Mouse (Mus musculus) hindbrain, postnatal 0 days (tissue): Measurements from ENCODE around the gene Stk26. TPM values are rescaled to one million over a fixed set of nuclear protein-coding genes. Genes with fewer than 3 reads are reported as not detected.

Experiments
- ATAC-seq: fragments of 200-750 bp; cut with Nextera tagmentation; 2 replicates; pipeline ENCODE4 v1.8.0; 2017; ENCODE audit warnings: mild to moderate bottlenecking, moderate TSS enrichment, moderate library complexity
- DNase-seq: peaks from one replicate; pipeline ENCODE4 v3.0.0-alpha.2; 2015; ENCODE audit warnings: low spot score
- H3K27ac ChIP-seq: fragments of 300-500 bp; sonication (generic); 2 replicates; pipeline ENCODE4 v1.5.1; 2014; ENCODE audit warnings: mild to moderate bottlenecking
- H3K27me3 ChIP-seq: fragments of 300-500 bp; sonication (generic); 2 replicates; pipeline ENCODE4 v1.6.1; 2014; ENCODE audit warnings: low read length, mixed read lengths; ENCODE audit not compliant: insufficient read depth
- H3K36me3 ChIP-seq: fragments of 300-500 bp; sonication (generic); 2 replicates; pipeline ENCODE4 v1.6.1; 2014; ENCODE audit warnings: low read length, mixed read lengths; ENCODE audit not compliant: insufficient read depth
- H3K4me1 ChIP-seq: fragments of 300-500 bp; sonication (generic); 2 replicates; pipeline ENCODE4 v1.6.1; 2014; ENCODE audit warnings: antibody characterized with exemption, low read length, mixed read lengths; ENCODE audit not compliant: insufficient read depth
- H3K4me2 ChIP-seq: fragments of 300-500 bp; sonication (generic); 2 replicates; pipeline ENCODE4 v1.6.1; 2014; ENCODE audit warnings: low read depth, mild to moderate bottlenecking, low read length, moderate library complexity, mixed read lengths
- H3K4me3 ChIP-seq: fragments of 300-500 bp; sonication (generic); 2 replicates; pipeline ENCODE4 v1.5.1; 2014; ENCODE audit warnings: low read length
- H3K9ac ChIP-seq: fragments of 300-500 bp; sonication (generic); replicated peaks from 2 replicates; pipeline ENCODE4 v1.6.1; 2014; ENCODE audit warnings: mild to moderate bottlenecking, low read length, moderate library complexity, mixed read lengths
- H3K9me3 ChIP-seq: fragments of 300-500 bp; sonication (generic); 2 replicates; pipeline ENCODE4 v1.6.1; 2016; ENCODE audit warnings: low read length, mixed read lengths
- CTCF ChIP-seq: IDR thresholded peaks from 2 replicates; pipeline ENCODE4 v1.5.1; 2016; ENCODE audit warnings: antibody characterized with exemption, control low read depth, low read depth
- WGBS: fragments of 180-500 bp; shearing (Covaris S2); extraction: QIAGEN DNeasy Blood & Tissue Kit; methylation state at CpG from one replicate; pipeline ENCODE4 v1.1.7; 2014; 5-methylcytosine and 5-hydroxymethylcytosine counted together
- polyA plus RNA-seq: library from polyadenylated mRNA; unstranded; fragments of >200 nt; fragmentation: Nextera tagmentation; extraction: Ambion mirVana; gene quantifications from 2 replicates; pipeline ENCODE4 v1.2.1, GENCODE M21; 2015
- total RNA-seq: library from RNA; depleted of rRNA; stranded (reverse); fragments of >200 nt; gene quantifications from 2 replicates; pipeline ENCODE4 v1.2.3, GENCODE M21; 2014

Stk26 gene
- total and polyA plus RNA-seq, 2 experiments from 2014 or later: 0.99 to 1.3 TPM

DNA sequence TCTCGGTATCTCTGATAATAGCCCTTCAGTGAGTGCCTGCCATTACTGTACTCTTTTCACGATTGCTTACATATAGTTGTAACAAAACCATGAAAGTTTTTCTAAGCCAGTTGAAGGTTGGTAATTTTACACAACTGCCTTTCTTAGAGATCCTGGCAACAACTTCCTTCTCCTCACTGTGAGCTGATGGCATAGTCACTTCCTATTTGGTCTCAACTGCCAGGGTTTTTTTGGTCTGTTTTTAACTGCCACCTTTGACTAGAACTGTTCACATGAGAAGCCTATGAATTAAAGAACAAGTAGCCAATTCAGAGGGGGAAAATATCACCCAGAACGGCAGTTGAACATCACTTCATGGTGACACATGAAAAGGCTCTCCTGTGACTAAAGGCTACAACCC, 5.3 kb upstream of the Stk26 start:
- DNase-seq (no peak), ATAC-seq (no peak)
- Histone ChIP-seq H3K4me2 (no peak overlapping the region), H3K4me1 (no peaks in the 10 kb centered on the region), H3K27ac (no peak overlapping the region), H3K9ac (no peak overlapping the region), H3K36me3 (no peaks in the 10 kb centered on the region), H3K9me3 (no peaks in the 10 kb centered on the region), H3K27me3 (no peaks in the 10 kb centered on the region; the same call in 1 of the 2 replicates), H3K4me3 (no peak overlapping the region)
- WGBS: 75% methylated on average over 3 of the region's 3 CpGs
- TF ChIP-seq CTCF: no peak

DNA sequence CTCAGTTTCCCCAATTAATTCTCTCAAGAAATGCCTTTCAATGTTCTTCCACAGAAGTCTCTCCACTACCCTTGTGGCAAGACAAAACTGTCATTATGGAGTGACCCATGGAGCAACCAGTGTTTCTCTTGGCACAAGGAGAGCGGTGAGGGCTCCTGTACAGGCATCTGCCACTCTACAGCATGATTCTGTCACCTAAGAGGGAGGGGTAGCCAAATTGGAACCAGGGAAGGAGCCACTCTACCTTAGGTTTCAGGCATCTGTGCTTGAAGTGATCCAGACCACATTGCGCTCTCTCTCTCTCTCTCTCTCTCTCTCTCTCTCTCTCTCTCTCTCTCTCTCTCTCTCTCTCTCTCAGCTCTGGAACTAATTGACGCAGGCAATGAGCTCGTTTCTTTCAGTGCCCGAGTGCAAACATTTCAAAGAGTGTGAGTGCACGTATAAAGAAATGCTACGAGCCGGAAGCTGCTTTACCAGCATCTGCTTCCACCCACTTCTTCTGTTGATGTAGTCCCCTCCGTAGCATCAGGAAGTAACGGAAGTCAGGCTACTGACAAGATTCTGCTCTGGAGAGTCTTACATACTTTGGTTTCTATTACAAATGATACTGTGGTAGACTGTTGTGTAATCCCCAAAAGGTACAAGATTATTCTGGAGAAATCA, 4.7 kb upstream of the Stk26 start:
- no peak overlapping the region for H3K9ac ChIP-seq
- no peak for ATAC-seq
- no peaks in the 10 kb centered on the region; the same call in 1 of the 2 replicates for H3K27me3 ChIP-seq
- TF ChIP-seq CTCF: no peak
- DNase-seq: no peak
- 76% methylated on average over 10 of the region's 10 CpGs for WGBS
- H3K4me2 ChIP-seq: no peak overlapping the region
- H3K36me3 ChIP-seq: no peaks in the 10 kb centered on the region
- no peaks in the 10 kb centered on the region for H3K9me3 ChIP-seq
- H3K4me3 ChIP-seq: no peak overlapping the region
- H3K4me1 ChIP-seq: no peaks in the 10 kb centered on the region
- H3K27ac ChIP-seq: no peak overlapping the region

- Histone ChIP-seq H3K4me2 (peak overlapping the region; percentile 70), H3K27ac (no peak overlapping the region), H3K4me1 (no peaks in the 10 kb centered on the region), H3K36me3 (no peaks in the 10 kb centered on the region), H3K4me3 (peak overlapping the region; percentile 41), H3K27me3 (no peaks in the 10 kb centered on the region; the same call in 1 of the 2 replicates), H3K9me3 (no peaks in the 10 kb centered on the region), H3K9ac (peak overlapping the region; percentile 28; the same call in 1 of the 2 replicates)
- WGBS: 27% methylated on average over 21 of the region's 23 CpGs
- TF ChIP-seq CTCF: no peak
- ATAC-seq (peak; percentile 40), DNase-seq (peak; percentile 12)
Measured at GRCm38 (mm10) chrX:50841587-50841986, 740 bp downstream of the Stk26 start.

GRCm38 (mm10) chrX:50842046-50842445, 1.2 kb downstream of the Stk26 start:
- no peak overlapping the region for H3K27ac ChIP-seq
- no peaks in the 10 kb centered on the region for H3K4me1 ChIP-seq
- no peaks in the 10 kb centered on the region for H3K9me3 ChIP-seq
- H3K4me2 ChIP-seq: peak overlapping the region; percentile 70
- peak overlapping the region; percentile 41; the same call in 1 of the 2 replicates for H3K4me3 ChIP-seq
- no peak for DNase-seq
- TF ChIP-seq CTCF: no peak
- no peaks in the 10 kb centered on the region for H3K36me3 ChIP-seq
- ATAC-seq: 0 out of 2 replicates have a peak, but pooled peaks have one; percentile 5
- H3K27me3 ChIP-seq: no peaks in the 10 kb centered on the region; the same call in 1 of the 2 replicates
- 56% methylated on average over 9 of the region's 9 CpGs for WGBS
- no peak overlapping the region for H3K9ac ChIP-seq

DNA sequence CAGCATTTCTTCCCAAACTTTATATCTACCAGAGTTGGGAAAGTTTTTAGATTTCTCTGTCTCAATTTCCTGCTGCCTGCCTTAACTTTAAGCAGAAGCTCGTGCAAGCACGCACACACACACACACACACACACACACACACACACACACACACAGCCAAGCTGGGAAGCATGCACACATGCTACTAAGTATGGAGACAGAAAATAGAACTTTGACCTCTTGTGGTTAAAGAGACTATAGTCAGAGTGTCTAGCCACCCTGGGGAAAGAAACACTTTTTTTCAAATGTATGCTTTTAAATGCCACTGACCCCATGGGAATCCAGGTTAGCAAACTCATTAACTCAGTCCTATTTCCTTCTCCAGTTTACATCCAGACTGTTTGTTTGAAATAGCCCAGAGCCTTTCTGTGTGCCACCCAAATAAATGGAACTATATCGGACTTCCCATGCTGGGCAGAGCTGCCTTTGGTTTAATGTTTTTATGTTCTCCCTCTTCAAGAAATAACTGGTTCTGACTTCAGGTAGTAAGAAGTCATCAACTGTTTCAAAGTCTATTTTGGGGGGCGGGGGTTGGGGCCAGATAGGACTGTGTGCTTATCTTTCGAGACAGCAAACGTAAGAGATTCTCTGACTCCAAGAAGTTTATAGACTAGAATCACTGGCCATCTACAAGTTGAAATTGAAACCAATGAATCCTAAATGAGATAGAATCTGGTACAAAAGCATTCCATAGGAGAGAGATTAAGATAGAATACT, 9.8 kb downstream of the Stk26 start:
- Histone ChIP-seq H3K4me3 (no peak overlapping the region), H3K36me3 (no peaks in the 10 kb centered on the region), H3K4me1 (no peaks in the 10 kb centered on the region), H3K9ac (no peak overlapping the region), H3K9me3 (no peaks in the 10 kb centered on the region), H3K4me2 (no peak overlapping the region), H3K27me3 (no peaks in the 10 kb centered on the region), H3K27ac (no peak overlapping the region)
- no peak for DNase-seq
- ATAC-seq: no peak
- TF ChIP-seq CTCF: no peak
- 92% methylated on average over 6 of the region's 6 CpGs for WGBS

- DNase-seq (no peak), ATAC-seq (no peak)
- no peak overlapping the region for H3K4me2 ChIP-seq
- no peak overlapping the region for H3K4me3 ChIP-seq
- H3K4me1 ChIP-seq: no peaks in the 10 kb centered on the region
- WGBS: 82% methylated on average over 2 of the region's 2 CpGs
- no peaks in the 10 kb centered on the region for H3K36me3 ChIP-seq
- H3K9ac ChIP-seq: no peak overlapping the region
- no peak overlapping the region for H3K27ac ChIP-seq
- H3K9me3 ChIP-seq: no peaks in the 10 kb centered on the region
- no peak for TF ChIP-seq CTCF
- no peaks in the 10 kb centered on the region for H3K27me3 ChIP-seq
Measured at GRCm38 (mm10) chrX:50863771-50864170, 22.9 kb downstream of the Stk26 start.

DNA sequence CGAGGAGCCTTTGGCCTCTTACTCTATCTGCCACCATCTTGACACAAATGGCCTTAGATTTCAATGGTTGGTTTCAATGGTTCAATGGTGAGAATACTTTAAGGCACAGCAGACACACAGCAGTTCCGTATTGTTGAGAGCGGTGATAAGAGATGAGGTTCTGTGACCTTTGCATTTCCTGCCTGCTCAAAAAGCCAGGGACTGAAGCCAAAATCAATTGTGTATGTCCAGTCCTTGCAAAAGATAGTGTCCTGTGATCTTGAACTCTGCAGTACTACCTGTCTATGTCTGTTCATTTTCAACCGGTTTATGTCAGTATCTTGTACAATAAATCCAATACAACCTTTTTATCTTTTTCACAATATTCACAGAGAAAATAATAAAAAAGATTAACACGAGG, 23.9 kb downstream of the Stk26 start:
- Histone ChIP-seq H3K9ac (no peak overlapping the region), H3K27me3 (no peaks in the 10 kb centered on the region), H3K4me3 (no peak overlapping the region), H3K27ac (no peak overlapping the region), H3K4me2 (no peak overlapping the region), H3K36me3 (no peaks in the 10 kb centered on the region), H3K9me3 (no peaks in the 10 kb centered on the region), H3K4me1 (no peaks in the 10 kb centered on the region)
- ATAC-seq (no peak), DNase-seq (no peak)
- TF ChIP-seq CTCF: no peak
- WGBS: 77% methylated on average over 5 of the region's 5 CpGs
